Mouse (Mus musculus): ENCODE measurements around the gene Napb.

DNA sequence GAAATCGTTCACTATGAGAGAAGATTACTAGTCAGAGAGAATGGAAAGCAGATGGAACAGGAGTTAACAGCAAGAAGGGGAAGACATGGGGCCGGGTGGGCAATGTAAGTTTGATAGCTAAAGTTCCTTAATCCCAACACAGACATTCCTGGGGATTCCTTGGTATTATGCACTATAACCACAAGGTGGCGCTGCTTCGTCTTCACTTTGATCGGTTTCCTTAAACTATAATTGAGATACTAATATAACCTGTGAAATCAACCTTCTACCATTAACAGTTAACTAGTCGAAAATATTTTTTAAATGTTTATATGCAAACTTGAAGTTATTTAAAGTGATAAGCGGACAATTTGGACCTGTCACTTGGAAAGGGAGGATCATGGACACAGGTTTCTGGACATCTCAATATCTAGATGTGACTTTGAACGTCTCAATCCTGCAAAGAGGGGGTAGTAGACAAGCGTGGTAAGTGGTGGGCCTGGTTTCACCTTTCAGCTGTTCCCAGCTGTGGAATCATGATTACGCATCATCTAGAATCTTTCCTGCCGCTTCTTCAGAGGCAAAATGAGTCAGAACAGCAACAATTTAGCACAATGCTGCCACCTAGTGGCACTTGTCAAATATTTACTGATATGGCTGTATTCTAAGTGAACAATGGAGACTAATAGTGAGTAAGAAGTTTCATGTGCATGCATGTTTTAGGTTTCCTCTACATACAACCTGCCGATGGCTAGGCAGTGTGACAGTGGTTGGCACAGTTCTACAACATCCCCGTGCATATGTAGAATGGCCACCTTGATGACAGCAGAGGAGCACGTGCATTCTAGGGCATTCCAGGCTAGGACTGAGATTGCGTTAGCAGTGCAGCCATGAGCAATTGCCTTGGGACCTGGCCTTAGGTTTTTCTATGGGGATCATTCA is 19.9 kb upstream of the Napb start:
- TF ChIP-seq CTCF (IDR thresholded peaks at IDR 0.05; ENCODE audit: borderline replicate concordance, control insufficient read depth, extremely low read depth, insufficient read depth, low read length, poor library complexity): no peak
- no peak for TF ChIP-seq POLR2A (IDR thresholded peaks at IDR 0.05; ENCODE audit: control insufficient read depth, extremely low read depth, insufficient read depth, low read length, poor library complexity)
